Mouse (Mus musculus): ENCODE measurements around the gene Col8a2. TPM values are rescaled to one million over a fixed set of nuclear protein-coding genes. Genes with fewer than 3 reads are reported as not detected.

The Col8a2 gene
- 8.1 and 9.9 TPM in 2 replicates for polyA plus RNA-seq (2014; fragmentation: Nextera tagmentation; extraction: Ambion mirVana)

DNA sequence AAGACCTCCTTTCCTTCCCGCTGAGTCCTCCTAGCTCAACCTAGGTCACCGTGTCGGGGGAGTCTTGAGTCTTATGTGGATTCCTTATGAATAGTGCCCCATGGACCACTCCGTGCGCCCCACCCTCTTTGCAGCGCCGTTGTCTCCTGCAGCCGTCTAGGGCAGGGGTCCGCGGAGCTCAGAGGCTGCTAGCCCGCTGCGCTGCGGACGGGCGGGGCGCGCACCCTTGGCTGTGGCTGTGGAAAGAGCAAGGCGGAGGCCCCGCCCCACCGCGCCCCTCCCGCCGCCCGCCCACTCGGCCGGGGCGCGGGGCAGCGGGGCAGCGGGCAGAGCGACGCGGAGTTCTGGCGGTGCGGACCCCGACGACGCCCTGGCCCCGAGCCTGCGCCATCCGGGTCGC lies at the start of gene Col8a2:
Col8a2 (plus strand) TSS at position 302 of the 400 bp plus-strand sequence.
- Histone ChIP-seq H3K4me3 (replicated peaks; ENCODE audit: low read length) (peak within 1 kb of the TSS; percentile 29), H3K36me3 (replicated peaks; ENCODE audit: control insufficient read depth, insufficient read depth) (no peaks in the 10 kb centered on the region), H3K9me3 (ENCODE audit: control insufficient read depth, low read length) (no peaks in the 10 kb centered on the region), H3K4me2 (replicated peaks) (peak within 1 kb of the TSS; percentile 46), H3K27ac (no peak within 1 kb of the TSS), H3K4me1 (replicated peaks; ENCODE audit: control insufficient read depth, insufficient read depth, low read length) (peaks cover 5% of the 10 kb centered on the region; the same call in 1 of the 2 replicates), H3K27me3 (ENCODE audit: control insufficient read depth, insufficient read depth, low read length) (peaks cover 41% of the 10 kb centered on the region), H3K9ac (0 out of 2 replicates have a peak within 1 kb of the TSS, but pooled peaks have one; percentile 28)
- 2% methylated on average over 42 of the region's 42 CpGs for WGBS
- DNase-seq (ENCODE audit: low spot score) (no peak), ATAC-seq (ENCODE audit: low FRiP score) (no peak; the same call in 1 of the 2 replicates)

DNA sequence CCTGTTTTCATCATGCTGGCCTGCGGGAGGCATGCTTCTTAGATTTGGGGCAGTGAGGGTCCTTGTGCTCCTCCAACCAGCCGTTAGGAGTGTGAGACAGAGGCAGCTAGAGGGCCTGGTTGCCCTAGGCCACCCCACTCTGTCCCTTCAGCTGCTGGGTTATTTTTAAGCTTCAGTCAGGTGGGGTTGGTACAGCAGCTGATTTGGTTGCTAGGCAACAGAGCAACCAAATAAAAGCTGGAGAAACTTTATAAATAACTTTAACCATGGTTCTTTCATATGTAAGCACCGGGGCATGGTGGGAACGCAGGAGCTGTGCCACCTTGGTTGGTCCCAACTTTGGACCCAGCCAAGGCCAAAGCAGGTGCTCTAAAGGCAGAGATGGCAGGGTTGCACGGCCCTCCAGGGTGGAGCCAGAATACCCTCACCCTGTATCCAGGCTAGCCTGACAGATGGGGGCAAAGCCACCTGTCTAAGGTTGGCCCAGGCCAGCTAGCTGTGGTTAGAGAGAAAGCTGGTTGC lies 48.8 kb upstream of the Col8a2 start:
- Histone ChIP-seq H3K9me3 (ENCODE audit: control insufficient read depth, low read length) (no peaks in the 10 kb centered on the region), H3K27me3 (ENCODE audit: control insufficient read depth, insufficient read depth, low read length) (no peaks in the 10 kb centered on the region), H3K27ac (no peak overlapping the region), H3K9ac (0 out of 2 replicates have a peak overlapping the region, but pooled peaks have one; percentile 16), H3K4me3 (replicated peaks; ENCODE audit: low read length) (no peak overlapping the region), H3K4me1 (replicated peaks; ENCODE audit: control insufficient read depth, insufficient read depth, low read length) (no peaks in the 10 kb centered on the region), H3K36me3 (replicated peaks; ENCODE audit: control insufficient read depth, insufficient read depth) (peaks cover 94% of the 10 kb centered on the region), H3K4me2 (replicated peaks) (no peak overlapping the region)
- WGBS: 64% methylated on average over 5 of the region's 5 CpGs
- DNase-seq (ENCODE audit: low spot score) (no peak), ATAC-seq (ENCODE audit: low FRiP score) (no peak)

DNA sequence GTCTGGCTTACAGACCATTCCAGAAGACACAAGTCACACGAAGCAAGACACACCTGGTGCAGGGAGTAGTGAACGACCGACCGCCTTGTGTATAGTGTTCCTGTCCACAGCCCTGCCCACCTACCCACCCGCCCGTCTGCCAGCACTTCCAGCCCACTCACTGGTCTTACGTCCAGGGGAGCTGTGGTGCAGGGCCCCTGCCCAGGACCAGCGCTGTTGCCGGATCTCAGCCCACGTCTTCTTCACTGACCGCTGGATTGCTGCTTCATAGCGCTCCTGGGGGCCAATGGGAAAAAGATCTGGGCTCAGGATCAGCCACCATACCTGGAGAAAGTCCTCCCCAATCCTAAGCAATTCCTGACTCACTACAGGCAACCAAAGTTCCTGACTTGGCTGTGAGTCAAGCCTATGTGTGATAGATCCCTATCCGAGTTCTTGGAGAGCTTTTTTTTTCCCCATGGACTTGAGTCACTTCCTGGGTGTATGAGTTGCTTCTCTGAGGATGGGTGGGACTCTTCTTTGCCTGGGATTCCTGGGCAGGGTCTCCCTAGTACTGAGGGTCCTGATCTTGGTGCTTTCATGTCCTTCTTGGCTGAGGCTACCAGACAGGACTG lies 46.6 kb upstream of the Col8a2 start:
- H3K36me3 ChIP-seq (replicated peaks; ENCODE audit: control insufficient read depth, insufficient read depth): peaks cover 76% of the 10 kb centered on the region
- ATAC-seq (ENCODE audit: low FRiP score): no peak
- WGBS: 94% methylated on average over 13 of the region's 13 CpGs

GRCm38 (mm10) chr4:126241956-126242355 lies 44.6 kb upstream of the Col8a2 start:
- no peak for DNase-seq (ENCODE audit: low spot score)
- Histone ChIP-seq H3K27ac (no peak overlapping the region), H3K27me3 (ENCODE audit: control insufficient read depth, insufficient read depth, low read length) (no peaks in the 10 kb centered on the region), H3K36me3 (replicated peaks; ENCODE audit: control insufficient read depth, insufficient read depth) (peaks cover 65% of the 10 kb centered on the region), H3K4me2 (replicated peaks) (no peak overlapping the region), H3K4me3 (replicated peaks; ENCODE audit: low read length) (no peak overlapping the region), H3K9me3 (ENCODE audit: control insufficient read depth, low read length) (no peaks in the 10 kb centered on the region), H3K4me1 (replicated peaks; ENCODE audit: control insufficient read depth, insufficient read depth, low read length) (no peaks in the 10 kb centered on the region), H3K9ac (no peak overlapping the region)
- no peak for ATAC-seq (ENCODE audit: low FRiP score)
- 59% methylated on average over 9 of the region's 9 CpGs for WGBS

More for the DNA sequence above, 46.6 kb upstream of the Col8a2 start:
- H3K4me2 ChIP-seq (replicated peaks): no peak overlapping the region
- no peak overlapping the region for H3K4me3 ChIP-seq (replicated peaks; ENCODE audit: low read length)
- no peaks in the 10 kb centered on the region for H3K9me3 ChIP-seq (ENCODE audit: control insufficient read depth, low read length)
- H3K9ac ChIP-seq: no peak overlapping the region
- H3K27me3 ChIP-seq (ENCODE audit: control insufficient read depth, insufficient read depth, low read length): no peaks in the 10 kb centered on the region
- no peak overlapping the region for H3K27ac ChIP-seq
- no peak for DNase-seq (ENCODE audit: low spot score)
- no peaks in the 10 kb centered on the region for H3K4me1 ChIP-seq (replicated peaks; ENCODE audit: control insufficient read depth, insufficient read depth, low read length)

- no peaks in the 10 kb centered on the region for H3K9me3 ChIP-seq (ENCODE audit: control insufficient read depth, low read length)
- peaks cover 61% of the 10 kb centered on the region for H3K36me3 ChIP-seq (replicated peaks; ENCODE audit: control insufficient read depth, insufficient read depth)
- H3K4me2 ChIP-seq (replicated peaks): no peak overlapping the region
- H3K27me3 ChIP-seq (ENCODE audit: control insufficient read depth, insufficient read depth, low read length): no peaks in the 10 kb centered on the region
- no peak for DNase-seq (ENCODE audit: low spot score)
- peaks cover under 1% of the 10 kb centered on the region; the same call in 1 of the 2 replicates for H3K4me1 ChIP-seq (replicated peaks; ENCODE audit: control insufficient read depth, insufficient read depth, low read length)
- no peak overlapping the region for H3K4me3 ChIP-seq (replicated peaks; ENCODE audit: low read length)
- H3K27ac ChIP-seq: no peak overlapping the region
- WGBS: 88% methylated on average over 6 of the region's 6 CpGs
- ATAC-seq (ENCODE audit: low FRiP score): no peak
- H3K9ac ChIP-seq: no peak overlapping the region
These were observed 44.1 kb upstream of the Col8a2 start for GRCm38 (mm10) chr4:126242510-126242909.

GRCm38 (mm10) chr4:126246202-126246889 lies 40.2 kb upstream of the Col8a2 start:
- WGBS: 86% methylated on average over 13 of the region's 13 CpGs
- no peaks in the 10 kb centered on the region for H3K9me3 ChIP-seq (ENCODE audit: control insufficient read depth, low read length)
- no peak for ATAC-seq (ENCODE audit: low FRiP score)
- H3K27ac ChIP-seq: no peak overlapping the region
- H3K27me3 ChIP-seq (ENCODE audit: control insufficient read depth, insufficient read depth, low read length): no peaks in the 10 kb centered on the region
- H3K4me1 ChIP-seq (replicated peaks; ENCODE audit: control insufficient read depth, insufficient read depth, low read length): peaks cover 33% of the 10 kb centered on the region
- no peak overlapping the region for H3K9ac ChIP-seq
- peaks cover 22% of the 10 kb centered on the region for H3K36me3 ChIP-seq (replicated peaks; ENCODE audit: control insufficient read depth, insufficient read depth)
- H3K4me2 ChIP-seq (replicated peaks): no peak overlapping the region
- DNase-seq (ENCODE audit: low spot score): no peak
- H3K4me3 ChIP-seq (replicated peaks; ENCODE audit: low read length): no peak overlapping the region

- peak overlapping the region; percentile 27 for H3K27ac ChIP-seq
- ATAC-seq (ENCODE audit: low FRiP score) (no peak), DNase-seq (ENCODE audit: low spot score) (no peak)
- peak overlapping the region; percentile 50 for H3K9ac ChIP-seq
- peak overlapping the region; percentile 19; the same call in 1 of the 2 replicates for H3K4me2 ChIP-seq (replicated peaks)
- peaks cover 9% of the 10 kb centered on the region; the same call in 1 of the 2 replicates for H3K36me3 ChIP-seq (replicated peaks; ENCODE audit: control insufficient read depth, insufficient read depth)
- 10% methylated on average over 11 of the region's 11 CpGs for WGBS
- H3K27me3 ChIP-seq (ENCODE audit: control insufficient read depth, insufficient read depth, low read length): no peaks in the 10 kb centered on the region
- no peaks in the 10 kb centered on the region for H3K9me3 ChIP-seq (ENCODE audit: control insufficient read depth, low read length)
- peaks cover 53% of the 10 kb centered on the region for H3K4me1 ChIP-seq (replicated peaks; ENCODE audit: control insufficient read depth, insufficient read depth, low read length)
- no peak overlapping the region for H3K4me3 ChIP-seq (replicated peaks; ENCODE audit: low read length)
These were observed 38.2 kb upstream of the Col8a2 start for GRCm38 (mm10) chr4:126248261-126248868.

DNA sequence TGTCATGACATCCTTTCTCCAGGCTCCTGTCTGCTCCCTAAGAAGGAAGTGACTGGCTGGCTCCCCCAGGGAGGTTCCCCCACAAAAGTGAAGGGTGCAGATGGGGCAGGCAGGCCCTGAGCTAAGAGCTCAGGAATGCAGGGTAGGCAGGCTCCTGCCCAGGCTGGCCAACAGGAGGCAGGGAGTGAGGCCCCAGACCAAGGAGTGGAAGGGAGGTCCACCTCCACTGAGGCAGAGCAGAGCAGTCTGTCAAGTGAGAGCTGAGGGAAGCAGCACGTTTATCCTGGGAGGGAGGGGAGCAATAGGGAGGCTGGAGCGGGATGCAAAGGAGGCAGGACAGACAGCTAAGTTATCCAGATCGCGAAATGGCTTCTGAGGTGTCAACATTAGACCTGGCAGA lies 35.9 kb upstream of the Col8a2 start:
- H3K9me3 ChIP-seq (ENCODE audit: control insufficient read depth, low read length): no peaks in the 10 kb centered on the region
- H3K4me1 ChIP-seq (replicated peaks; ENCODE audit: control insufficient read depth, insufficient read depth, low read length): peaks cover 67% of the 10 kb centered on the region
- DNase-seq (ENCODE audit: low spot score) (no peak), ATAC-seq (ENCODE audit: low FRiP score) (no peak)
- H3K27ac ChIP-seq: no peak overlapping the region
- no peak overlapping the region for H3K4me3 ChIP-seq (replicated peaks; ENCODE audit: low read length)
- H3K4me2 ChIP-seq (replicated peaks): no peak overlapping the region
- 53% methylated on average over 4 of the region's 4 CpGs for WGBS
- H3K36me3 ChIP-seq (replicated peaks; ENCODE audit: control insufficient read depth, insufficient read depth): peaks cover 8% of the 10 kb centered on the region; the same call in 1 of the 2 replicates
- H3K9ac ChIP-seq: 0 out of 2 replicates have a peak overlapping the region, but pooled peaks have one; percentile 12
- H3K27me3 ChIP-seq (ENCODE audit: control insufficient read depth, insufficient read depth, low read length): no peaks in the 10 kb centered on the region

All from hindbrain, embryonic 14.5 days (tissue).